Mouse (Mus musculus): ENCODE data around the gene Sap25.
A peak's percentile ranks its signal among the peaks of the same experiment; 100 is the strongest.

- TF ChIP-seq CTCF (IDR thresholded peaks at IDR 0.05; ENCODE audit: low read depth) (0 out of 2 replicates have a peak, but pooled peaks have one; percentile 34), EP300 (IDR thresholded peaks at IDR 0.05; ENCODE audit: low read depth) (peak; percentile 52; the same call in 1 of the 2 replicates)
Measured at GRCm38 (mm10) chr5:137628498-137629305, 12.4 kb upstream of the Sap25 start, which contains the start of the genes Fbxo24, Lrch4 and Gm20605.

Data from liver, embryonic 14.5 days (tissue).